Mouse (Mus musculus): ENCODE results near the gene Tm4sf5.
"Not testable (repeated sequence)": the region's sequence is repeated elsewhere in the genome, so short reads cannot be mapped to it uniquely, and the experiment has no call there.

The Tm4sf5 gene

GRCm38 (mm10) chr11:70509753-70510564 is 4.9 kb downstream of the Tm4sf5 start:
- peak; percentile 74 for DNase-seq (ENCODE audit: low spot score)

GRCm38 (mm10) chr11:70511242-70511641 is 6.2 kb downstream of the Tm4sf5 start:
- DNase-seq (ENCODE audit: low spot score), result no peak

GRCm38 (mm10) chr11:70511825-70512224 is 6.8 kb downstream of the Tm4sf5 start:
- no peak for DNase-seq (ENCODE audit: low spot score)

- no peak for DNase-seq (ENCODE audit: low spot score)
Observed at GRCm38 (mm10) chr11:70512709-70513342, 7.8 kb downstream of the Tm4sf5 start.

- DNase-seq (ENCODE audit: low spot score), result no peak
Observed at GRCm38 (mm10) chr11:70513520-70513919, 8.5 kb downstream of the Tm4sf5 start.

GRCm38 (mm10) chr11:70514288-70514687 is 9.2 kb downstream of the Tm4sf5 start, which contains the start of gene Vmo1:
Vmo1 (minus strand) TSS chr11:70514616.
- DNase-seq (ENCODE audit: low spot score), result no peak

GRCm38 (mm10) chr11:70516352-70516751 is 11.3 kb downstream of the Tm4sf5 start:
- DNase-seq (ENCODE audit: low spot score), result peak; percentile 83

- DNase-seq (ENCODE audit: low spot score), result no peak
Observed at GRCm38 (mm10) chr11:70518436-70518835, 13.4 kb downstream of the Tm4sf5 start.

GRCm38 (mm10) chr11:70518923-70519322 is 13.9 kb downstream of the Tm4sf5 start, which contains the start of gene Gltpd2:
Gltpd2 (plus strand) TSS chr11:70519196.
- no peak for DNase-seq (ENCODE audit: low spot score)

- peak; percentile 59 for DNase-seq (ENCODE audit: low spot score)
Observed at GRCm38 (mm10) chr11:70520178-70520769, 15.2 kb downstream of the Tm4sf5 start.

GRCm38 (mm10) chr11:70523306-70523989 is 18.4 kb downstream of the Tm4sf5 start:
- peak; percentile 47 for DNase-seq (ENCODE audit: low spot score)

GRCm38 (mm10) chr11:70524782-70525181 is 19.7 kb downstream of the Tm4sf5 start:
- DNase-seq (ENCODE audit: low spot score), result no peak

- peak; percentile 98 for DNase-seq (ENCODE audit: low spot score)
Observed at GRCm38 (mm10) chr11:70525184-70525678, 20.2 kb downstream of the Tm4sf5 start, which contains the start of gene Psmb6. Psmb6 (plus strand) TSS chr11:70525367.

GRCm38 (mm10) chr11:70525726-70526125 is 20.7 kb downstream of the Tm4sf5 start:
- DNase-seq (ENCODE audit: low spot score), result peak; percentile 42

- no peak for DNase-seq (ENCODE audit: low spot score)
Observed at GRCm38 (mm10) chr11:70526211-70526610, 21.2 kb downstream of the Tm4sf5 start.

GRCm38 (mm10) chr11:70528610-70529009 is 23.6 kb downstream of the Tm4sf5 start:
- no peak for DNase-seq (ENCODE audit: low spot score)

- not testable (repeated sequence) for DNase-seq (ENCODE audit: low spot score)
Observed at GRCm38 (mm10) chr11:70531065-70531464, 26.0 kb downstream of the Tm4sf5 start.

- DNase-seq (ENCODE audit: low spot score), result no peak
Observed at GRCm38 (mm10) chr11:70532839-70533238, 27.8 kb downstream of the Tm4sf5 start, which contains the start of gene Gm40193. Gm40193 (minus strand) TSS chr11:70532939.

GRCm38 (mm10) chr11:70539423-70539822 is 34.4 kb downstream of the Tm4sf5 start:
- DNase-seq (ENCODE audit: low spot score), result no peak

- peak; percentile 91 for DNase-seq (ENCODE audit: low spot score)
Observed at GRCm38 (mm10) chr11:70539877-70540587, 35.0 kb downstream of the Tm4sf5 start, which contains the start of gene Pld2. Pld2 (plus strand) TSS chr11:70540064.

GRCm38 (mm10) chr11:70540928-70541327 is 35.9 kb downstream of the Tm4sf5 start:
- DNase-seq (ENCODE audit: low spot score), result no peak
